Mouse (Mus musculus): ENCODE data around the gene Gtf3c6. TPM values are rescaled to one million over a fixed set of nuclear protein-coding genes. Genes with fewer than 3 reads are reported as not detected.

Gtf3c6 gene
- total RNA-seq, 2 experiments from 2014 or later, result 25.1 to 28.8 TPM

Other genes starting within 250 kb of the Gtf3c6 start
- gene Mfsd4b1, start 232.8 kb downstream of the Gtf3c6 start, total RNA-seq (2021), result under 1 TPM in 1 of 2 experiments, not detected in 1; 0.28 TPM
- 1 to 10 TPM; 2.7 to 2.8 TPM for gene Slc16a10, start 115.8 kb downstream of the Gtf3c6 start, total RNA-seq (2021)
- 10 to 100 TPM; 25.9 to 30.9 TPM for gene Rpf2, start 11.1 kb downstream of the Gtf3c6 start, total RNA-seq (2021)
- 10 to 100 TPM; 47.5 to 50.0 TPM for gene Amd1, start 44.1 kb upstream of the Gtf3c6 start, total RNA-seq (2021)
- gene Cdk19, start 81.5 kb upstream of the Gtf3c6 start, total RNA-seq (2021), result 10 to 100 TPM; 44.0 to 46.7 TPM

All from left cerebral cortex, postnatal 10 days (tissue).